Mouse (Mus musculus): ENCODE measurements at regions not wholly inside any gene's neighbourhood (a gene's known extent, or its start where the extent isn't known, plus 50 kb on each side); places are given as distances from the start of the nearest gene placed in this dataset.
A peak's percentile ranks its signal among the peaks of the same experiment; 100 is the strongest.
"Not testable (repeated sequence)": the region's sequence is repeated elsewhere in the genome, so short reads cannot be mapped to it uniquely, and the experiment has no call there.

GRCm38 (mm10) chr2:75781781-75782211, 50.2 kb upstream of the Agps start:
- no peak for DNase-seq (ENCODE audit: low spot score)

GRCm38 (mm10) chr2:75781078-75781477, 50.9 kb upstream of the Agps start:
- DNase-seq (ENCODE audit: low spot score) = peak; percentile 78

- not testable (repeated sequence) for DNase-seq (ENCODE audit: low spot score)
Measured at GRCm38 (mm10) chr2:75778628-75779027, 53.3 kb upstream of the Agps start.

- DNase-seq (ENCODE audit: low spot score) = peak; percentile 58
Measured at GRCm38 (mm10) chr2:75777040-75777451, 54.9 kb upstream of the Agps start.

- no peak for DNase-seq (ENCODE audit: low spot score)
Measured at GRCm38 (mm10) chr2:75776533-75776932, 55.4 kb upstream of the Agps start.

GRCm38 (mm10) chr2:75775217-75775616, 56.8 kb upstream of the Agps start:
- DNase-seq (ENCODE audit: low spot score) = peak; percentile 51

- no peak for DNase-seq (ENCODE audit: low spot score)
Measured at GRCm38 (mm10) chr2:75773431-75773830, 58.5 kb upstream of the Agps start.

- peak; percentile 61 for DNase-seq (ENCODE audit: low spot score)
Measured at GRCm38 (mm10) chr2:75772251-75772956, 59.6 kb upstream of the Agps start.

GRCm38 (mm10) chr2:75770633-75771032, 61.3 kb upstream of the Agps start:
- no peak for DNase-seq (ENCODE audit: low spot score)

GRCm38 (mm10) chr2:75768559-75769304, 63.2 kb upstream of the Agps start:
- DNase-seq (ENCODE audit: low spot score) = no peak

GRCm38 (mm10) chr2:75767871-75768558, 63.6 kb upstream of the Nfe2l2 start:
- DNase-seq (ENCODE audit: low spot score) = peak; percentile 44

GRCm38 (mm10) chr2:75765403-75765802, 61.0 kb upstream of the Nfe2l2 start:
- no peak for DNase-seq (ENCODE audit: low spot score)

- DNase-seq (ENCODE audit: low spot score) = peak; percentile 78
Measured at GRCm38 (mm10) chr2:75763252-75763651, 58.8 kb upstream of the Nfe2l2 start.

- no peak for DNase-seq (ENCODE audit: low spot score)
Measured at GRCm38 (mm10) chr2:75762030-75762429, 57.6 kb upstream of the Nfe2l2 start.

GRCm38 (mm10) chr2:75761626-75762025, 57.2 kb upstream of the Nfe2l2 start:
- no peak for DNase-seq (ENCODE audit: low spot score)

GRCm38 (mm10) chr2:75759196-75759885, 54.9 kb upstream of the Nfe2l2 start:
- DNase-seq (ENCODE audit: low spot score) = no peak

- no peak for DNase-seq (ENCODE audit: low spot score)
Measured at GRCm38 (mm10) chr2:75758277-75758676, 53.8 kb upstream of the Nfe2l2 start.

GRCm38 (mm10) chr2:75756704-75757638, 52.5 kb upstream of the Nfe2l2 start:
- peak; percentile 63 for DNase-seq (ENCODE audit: low spot score)

- no peak for DNase-seq (ENCODE audit: low spot score)
Measured at GRCm38 (mm10) chr2:75754606-75755005, 50.2 kb upstream of the Nfe2l2 start.

Data from heart, adult 8-10 months (tissue).